12 mouse cellular contexts compared by ENCODE assay signal in the genomic region with DNA sequence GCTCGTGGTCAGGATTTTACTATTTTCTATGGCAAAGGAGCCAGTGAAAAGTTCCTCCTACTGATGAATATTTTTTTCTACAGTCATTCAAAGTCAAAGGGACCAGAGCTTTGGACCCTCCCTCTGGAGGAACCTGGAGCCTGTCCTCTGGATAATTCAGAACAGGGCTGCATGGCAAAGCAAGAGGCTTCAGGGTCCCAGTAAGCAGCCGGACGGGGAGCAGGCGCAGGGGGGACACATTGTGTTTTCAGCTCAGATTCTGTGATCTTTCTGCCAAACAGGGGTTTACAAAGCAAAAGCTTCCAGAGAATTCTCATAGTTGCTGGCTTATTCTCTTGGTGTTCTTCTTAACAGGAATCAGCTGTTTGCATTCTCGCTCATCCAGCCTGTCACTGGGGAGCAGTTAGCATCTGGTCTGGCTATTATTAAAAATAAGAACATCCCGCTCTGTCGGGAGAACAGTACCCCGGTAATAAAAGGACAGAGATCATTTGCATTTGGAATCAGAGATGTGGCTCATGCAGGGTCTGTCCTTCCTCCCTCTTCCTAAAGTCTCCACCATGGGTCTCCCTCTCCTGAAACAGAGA.
DNase-seq lines count a peak whose midpoint lies in the region; ATAC-seq and TF ChIP-seq lines count a peak whose summit lies in the region.
"Had no signal": no experiment of that assay in that cellular context is flagged by ENCODE, and none has a peak within 500 bp of the region (broad histone marks: within the 10 kb centered on the region; RNA-seq: fewer than 3 reads in every experiment).

No protein-coding gene starts in this region.

- no peak overlapping the region for H3K4me3 ChIP-seq in left cerebral cortex, adult 2 months
- no peak overlapping the region for H3K4me3 ChIP-seq in embryonic facial prominence, embryonic 13.5 days
- no peak overlapping the region for H3K4me3 ChIP-seq in intestine, embryonic 15.5 days (replicated peaks)
- H3K4me3 ChIP-seq in limb, embryonic 14.5 days (replicated peaks; ENCODE audit: low read length): no peak overlapping the region
- H3K4me3 ChIP-seq in thymus, adult 2 months (ENCODE audit: control insufficient read depth, insufficient read depth, low read length): no peak overlapping the region
- H3K4me3 ChIP-seq: megakaryocyte, embryonic 14.5 days had no signal

- no peaks in the 10 kb centered on the region for H3K36me3 ChIP-seq in embryonic facial prominence, embryonic 13.5 days
- H3K36me3 ChIP-seq in intestine, embryonic 15.5 days: no peaks in the 10 kb centered on the region
- no peaks in the 10 kb centered on the region for H3K36me3 ChIP-seq in limb, embryonic 14.5 days (ENCODE audit: control insufficient read depth, insufficient read depth, low read length)
- no peaks in the 10 kb centered on the region for H3K36me3 ChIP-seq in thymus, adult 2 months (ENCODE audit: control insufficient read depth, insufficient read depth, low read length)

- H3K27me3 ChIP-seq in embryonic facial prominence, embryonic 13.5 days: peaks cover 3% of the 10 kb centered on the region; the same call in 1 of the 2 replicates
- H3K27me3 ChIP-seq in intestine, embryonic 15.5 days (replicated peaks): no peaks in the 10 kb centered on the region; the same call in 1 of the 2 replicates
- no peaks in the 10 kb centered on the region for H3K27me3 ChIP-seq in limb, embryonic 14.5 days (ENCODE audit: control insufficient read depth, insufficient read depth, low read length)
- H3K27me3 ChIP-seq in thymus, adult 2 months (ENCODE audit: control insufficient read depth, insufficient read depth, low read length): no peaks in the 10 kb centered on the region

- 25% methylated on average over 8 of the region's 8 CpGs for WGBS in embryonic facial prominence, embryonic 13.5 days
- 40% methylated on average over 8 of the region's 8 CpGs for WGBS in intestine, embryonic 15.5 days
- 26% methylated on average over 8 of the region's 8 CpGs for WGBS in limb, embryonic 14.5 days
- 94% methylated on average over 8 of the region's 8 CpGs for WGBS in thymus, adult 2 months

- peak overlapping the region; percentile 21; the same call in 1 of the 2 replicates for H3K27ac ChIP-seq in left cerebral cortex, adult 2 months
- peak overlapping the region; percentile 80 for H3K27ac ChIP-seq in embryonic facial prominence, embryonic 13.5 days
- H3K27ac ChIP-seq in intestine, embryonic 15.5 days: peak overlapping the region; percentile 68
- no peak overlapping the region for H3K27ac ChIP-seq in limb, embryonic 14.5 days (replicated peaks; ENCODE audit: low read depth, low read length)
- H3K27ac ChIP-seq in thymus, adult 2 months (ENCODE audit: control insufficient read depth, insufficient read depth, low read length): no peak overlapping the region

- no peaks in the 10 kb centered on the region for H3K9me3 ChIP-seq in embryonic facial prominence, embryonic 13.5 days
- H3K9me3 ChIP-seq in intestine, embryonic 15.5 days: no peaks in the 10 kb centered on the region
- H3K9me3 ChIP-seq in limb, embryonic 14.5 days (ENCODE audit: control insufficient read depth, low read length): no peaks in the 10 kb centered on the region
- H3K9me3 ChIP-seq: megakaryocyte, embryonic 14.5 days had no signal

- H3K4me2 ChIP-seq in embryonic facial prominence, embryonic 13.5 days: peak overlapping the region; percentile 20; the same call in 1 of the 2 replicates
- H3K4me2 ChIP-seq in intestine, embryonic 15.5 days (replicated peaks): 0 out of 2 replicates have a peak overlapping the region, but pooled peaks have one; percentile 6
- H3K4me2 ChIP-seq in limb, embryonic 14.5 days (replicated peaks; ENCODE audit: low read depth, low read length, severe bottlenecking): no peak overlapping the region

- peaks cover 42% of the 10 kb centered on the region for H3K4me1 ChIP-seq in embryonic facial prominence, embryonic 13.5 days
- H3K4me1 ChIP-seq in intestine, embryonic 15.5 days (replicated peaks): 0 out of 2 replicates have a peak, but pooled peaks cover 6% of the 10 kb centered on the region
- peaks cover 16% of the 10 kb centered on the region for H3K4me1 ChIP-seq in limb, embryonic 14.5 days (ENCODE audit: control insufficient read depth, insufficient read depth, low read length)
- H3K4me1 ChIP-seq in thymus, adult 2 months (replicated peaks; ENCODE audit: control insufficient read depth, insufficient read depth, low read length): no peaks in the 10 kb centered on the region

- no peak for ATAC-seq in embryonic facial prominence, embryonic 13.5 days (ENCODE audit: insufficient number of reproducible peaks, insufficient read depth, low FRiP score, low TSS enrichment, low read depth)
- no peak for ATAC-seq in intestine, embryonic 15.5 days
- 0 out of 2 replicates have a peak, but pooled peaks have one; percentile 10 for ATAC-seq in limb, embryonic 14.5 days (ENCODE audit: low FRiP score, low read depth)
- ATAC-seq: forebrain, embryonic 14.5 days had no signal

- TF ChIP-seq CTCF in left cerebral cortex, adult 2 months (IDR thresholded peaks at IDR 0.05): no peak
- no peak for TF ChIP-seq CTCF in thymus, adult 2 months (IDR thresholded peaks at IDR 0.05; ENCODE audit: borderline replicate concordance, control insufficient read depth, extremely low read depth, insufficient read depth, low read length, poor library complexity)

- DNase-seq in left cerebral cortex, adult 2 months (ENCODE audit: extremely low spot score in 1 of 2, low spot score in 2 of 2): no peak
- no peak for DNase-seq in left cerebral cortex, postnatal 14 days (ENCODE audit: low spot score in 2 of 2)
- peak; percentile 74 for DNase-seq in limb, embryonic 14.5 days (ENCODE audit: low spot score)
- no peak for DNase-seq in retina, postnatal 1 day
- DNase-seq in thymus, adult 2 months: no peak
- DNase-seq: adrenal gland, adult 2 months; cerebellum, postnatal 10 days; thymus, postnatal 14 days had no signal

- intact Hi-C loops in left cerebral cortex, adult 2 months (cut with DNase I): no loop called here
- intact Hi-C loops in left cerebral cortex, postnatal 14 days (cut with DNase I): no loop called here

- no peak for TF ChIP-seq POLR2A in limb, embryonic 14.5 days (IDR thresholded peaks at IDR 0.05; ENCODE audit: borderline replicate concordance, extremely low read depth, insufficient read depth, insufficient read length)
- no peak for TF ChIP-seq POLR2A in thymus, adult 2 months (IDR thresholded peaks at IDR 0.05; ENCODE audit: control insufficient read depth, extremely low read depth, insufficient read depth, low read length, poor library complexity)

- no peak overlapping the region for H3K9ac ChIP-seq in embryonic facial prominence, embryonic 13.5 days
- no peak overlapping the region for H3K9ac ChIP-seq in intestine, embryonic 15.5 days
- H3K9ac ChIP-seq in limb, embryonic 14.5 days (ENCODE audit: low read depth, low read length, severe bottlenecking): no peak overlapping the region

Comparison
In these comparisons a context has a peak if more than half of its experiments do, and no peak if none do; other contexts are left out.
1. H3K27ac ChIP-seq: peak in left cerebral cortex, adult 2 months (single experiment), embryonic facial prominence, embryonic 13.5 days (single experiment) and intestine, embryonic 15.5 days (single experiment); none in limb, embryonic 14.5 days (single experiment) and thymus, adult 2 months (single experiment).